Mouse (Mus musculus): Measurements from ENCODE around the gene Gcm1.

DNA sequence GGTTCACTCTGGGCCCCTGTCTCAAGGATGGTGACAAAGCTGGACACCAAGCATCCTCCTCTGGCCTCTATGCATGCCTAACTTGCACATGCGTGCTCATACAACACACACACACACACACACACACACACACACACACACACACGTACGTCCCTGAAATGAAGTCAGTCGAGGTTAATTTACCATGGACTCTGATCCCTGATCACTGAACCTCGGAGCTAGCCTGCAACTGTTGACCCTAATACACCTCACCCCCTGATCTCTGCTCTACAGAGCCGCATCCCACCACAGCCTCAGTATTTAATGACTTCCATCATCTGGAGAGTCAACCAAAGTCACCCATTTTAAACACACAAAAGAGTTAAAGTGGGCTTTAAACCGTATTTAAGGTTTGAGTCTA is 35.9 kb upstream of the Gcm1 start:
- TF ChIP-seq CTCF (IDR thresholded peaks at IDR 0.05; ENCODE audit: borderline replicate concordance, insufficient read depth, low read depth, low read length) (no peak), POLR2A (IDR thresholded peaks at IDR 0.05; ENCODE audit: borderline replicate concordance, insufficient read depth, low read length) (no peak)

Measured in cerebellum, adult 2 months (tissue).